Mouse (Mus musculus): ENCODE measurements around the gene Ntm. TPM values are rescaled to one million over a fixed set of nuclear protein-coding genes. Genes with fewer than 3 reads are reported as not detected.
A peak's percentile ranks its signal among the peaks of the same experiment; 100 is the strongest.

Gene Ntm
- polyA plus RNA-seq, 1 experiment from 2014 or later: 20.7 TPM

GRCm38 (mm10) chr9:29215241-29215640 lies 747.7 kb downstream of the Ntm start:
- WGBS: 73% methylated on average over 1 of the region's 1 CpGs
- Histone ChIP-seq H3K4me3 (no peak overlapping the region), H3K4me1 (no peaks in the 10 kb centered on the region), H3K9me3 (no peaks in the 10 kb centered on the region), H3K27me3 (ENCODE audit: insufficient read depth, poor library complexity, severe bottlenecking) (no peaks in the 10 kb centered on the region), H3K27ac (no peak overlapping the region), H3K36me3 (no peaks in the 10 kb centered on the region)
- DNase-seq (ENCODE audit: low spot score): no peak

- no peaks in the 10 kb centered on the region for H3K9me3 ChIP-seq
- no peaks in the 10 kb centered on the region for H3K27me3 ChIP-seq (ENCODE audit: insufficient read depth, poor library complexity, severe bottlenecking)
- no peak overlapping the region for H3K4me3 ChIP-seq
- no peak for DNase-seq (ENCODE audit: low spot score)
- no peaks in the 10 kb centered on the region for H3K36me3 ChIP-seq
- H3K27ac ChIP-seq: no peak overlapping the region
- WGBS: 87% methylated on average over 2 of the region's 2 CpGs
- peaks cover 13% of the 10 kb centered on the region for H3K4me1 ChIP-seq
Measured at GRCm38 (mm10) chr9:29209243-29209642, 753.7 kb downstream of the Ntm start.

- no peak for DNase-seq (ENCODE audit: low spot score)
- Histone ChIP-seq H3K27me3 (ENCODE audit: insufficient read depth, poor library complexity, severe bottlenecking) (no peaks in the 10 kb centered on the region), H3K4me3 (no peak overlapping the region), H3K27ac (no peak overlapping the region), H3K9me3 (no peaks in the 10 kb centered on the region), H3K4me1 (peaks cover 13% of the 10 kb centered on the region), H3K36me3 (no peaks in the 10 kb centered on the region)
- 85% methylated on average over 5 of the region's 5 CpGs for WGBS
Measured at GRCm38 (mm10) chr9:29208142-29208541, 754.8 kb downstream of the Ntm start.

GRCm38 (mm10) chr9:29205680-29206079 lies 757.3 kb downstream of the Ntm start:
- no peak overlapping the region for H3K27ac ChIP-seq
- H3K4me1 ChIP-seq: peaks cover 30% of the 10 kb centered on the region
- no peaks in the 10 kb centered on the region for H3K9me3 ChIP-seq
- H3K36me3 ChIP-seq: no peaks in the 10 kb centered on the region
- H3K27me3 ChIP-seq (ENCODE audit: insufficient read depth, poor library complexity, severe bottlenecking): no peaks in the 10 kb centered on the region
- no peak for DNase-seq (ENCODE audit: low spot score)
- WGBS: 55% methylated on average over 4 of the region's 4 CpGs
- no peak overlapping the region for H3K4me3 ChIP-seq

- Histone ChIP-seq H3K36me3 (no peaks in the 10 kb centered on the region), H3K4me3 (no peak overlapping the region), H3K9me3 (no peaks in the 10 kb centered on the region), H3K27me3 (ENCODE audit: insufficient read depth, poor library complexity, severe bottlenecking) (no peaks in the 10 kb centered on the region), H3K4me1 (peaks cover 30% of the 10 kb centered on the region), H3K27ac (0 out of 2 replicates have a peak overlapping the region, but pooled peaks have one; percentile 29)
- 36% methylated on average over 2 of the region's 2 CpGs for WGBS
- DNase-seq (ENCODE audit: low spot score): no peak
Measured at GRCm38 (mm10) chr9:29202196-29202595, 760.7 kb downstream of the Ntm start.

- H3K4me3 ChIP-seq: no peak overlapping the region
- no peaks in the 10 kb centered on the region for H3K27me3 ChIP-seq (ENCODE audit: insufficient read depth, poor library complexity, severe bottlenecking)
- no peaks in the 10 kb centered on the region for H3K9me3 ChIP-seq
- WGBS: 62% methylated on average over 14 of the region's 14 CpGs
- H3K4me1 ChIP-seq: peaks cover 30% of the 10 kb centered on the region
- H3K27ac ChIP-seq: peak overlapping the region; percentile 47; the same call in 1 of the 2 replicates
- H3K36me3 ChIP-seq: no peaks in the 10 kb centered on the region
- DNase-seq (ENCODE audit: low spot score): peak; percentile 79
Measured at GRCm38 (mm10) chr9:29201163-29202053, 761.5 kb downstream of the Ntm start.

GRCm38 (mm10) chr9:29197046-29197445 lies 765.9 kb downstream of the Ntm start:
- 74% methylated on average over 3 of the region's 3 CpGs for WGBS

GRCm38 (mm10) chr9:29194265-29194664 lies 768.7 kb downstream of the Ntm start:
- WGBS: 41% methylated on average over 2 of the region's 2 CpGs
- H3K27me3 ChIP-seq (ENCODE audit: insufficient read depth, poor library complexity, severe bottlenecking): 0 out of 2 replicates have a peak, but pooled peaks cover 3% of the 10 kb centered on the region
- no peak overlapping the region for H3K27ac ChIP-seq
- DNase-seq (ENCODE audit: low spot score): no peak
- no peaks in the 10 kb centered on the region for H3K36me3 ChIP-seq
- H3K4me3 ChIP-seq: no peak overlapping the region
- peaks cover 17% of the 10 kb centered on the region for H3K4me1 ChIP-seq
- no peaks in the 10 kb centered on the region for H3K9me3 ChIP-seq

More at GRCm38 (mm10) chr9:29197046-29197445, 765.9 kb downstream of the Ntm start:
- no peaks in the 10 kb centered on the region for H3K27me3 ChIP-seq (ENCODE audit: insufficient read depth, poor library complexity, severe bottlenecking)
- peaks cover 18% of the 10 kb centered on the region for H3K4me1 ChIP-seq
- no peak overlapping the region for H3K27ac ChIP-seq
- DNase-seq (ENCODE audit: low spot score): no peak
- H3K36me3 ChIP-seq: no peaks in the 10 kb centered on the region
- H3K9me3 ChIP-seq: no peaks in the 10 kb centered on the region
- H3K4me3 ChIP-seq: no peak overlapping the region

- DNase-seq (ENCODE audit: low spot score): no peak
- Histone ChIP-seq H3K9me3 (no peaks in the 10 kb centered on the region), H3K27ac (no peak overlapping the region), H3K4me1 (no peaks in the 10 kb centered on the region), H3K27me3 (ENCODE audit: insufficient read depth, poor library complexity, severe bottlenecking) (no peaks in the 10 kb centered on the region), H3K36me3 (no peaks in the 10 kb centered on the region), H3K4me3 (no peak overlapping the region)
- 84% methylated on average over 5 of the region's 5 CpGs for WGBS
Measured at GRCm38 (mm10) chr9:29183011-29183410, 779.9 kb downstream of the Ntm start.

GRCm38 (mm10) chr9:29181661-29182060 lies 781.3 kb downstream of the Ntm start:
- H3K36me3 ChIP-seq: no peaks in the 10 kb centered on the region
- no peak overlapping the region for H3K4me3 ChIP-seq
- H3K27me3 ChIP-seq (ENCODE audit: insufficient read depth, poor library complexity, severe bottlenecking): no peaks in the 10 kb centered on the region
- 78% methylated on average over 2 of the region's 2 CpGs for WGBS
- no peak for DNase-seq (ENCODE audit: low spot score)
- no peak overlapping the region for H3K27ac ChIP-seq
- H3K9me3 ChIP-seq: no peaks in the 10 kb centered on the region
- no peaks in the 10 kb centered on the region for H3K4me1 ChIP-seq

GRCm38 (mm10) chr9:29165731-29166130 lies 797.2 kb downstream of the Ntm start:
- no peaks in the 10 kb centered on the region for H3K4me1 ChIP-seq
- H3K36me3 ChIP-seq: no peaks in the 10 kb centered on the region
- no peak overlapping the region for H3K27ac ChIP-seq
- H3K9me3 ChIP-seq: no peaks in the 10 kb centered on the region
- H3K4me3 ChIP-seq: no peak overlapping the region
- DNase-seq (ENCODE audit: low spot score): no peak
- H3K27me3 ChIP-seq (ENCODE audit: insufficient read depth, poor library complexity, severe bottlenecking): no peaks in the 10 kb centered on the region
- 74% methylated on average over 2 of the region's 2 CpGs for WGBS

- WGBS: 49% methylated on average over 7 of the region's 7 CpGs
- no peak overlapping the region for H3K27ac ChIP-seq
- no peak overlapping the region for H3K4me3 ChIP-seq
- H3K36me3 ChIP-seq: no peaks in the 10 kb centered on the region
- H3K27me3 ChIP-seq (ENCODE audit: insufficient read depth, poor library complexity, severe bottlenecking): no peaks in the 10 kb centered on the region
- no peaks in the 10 kb centered on the region for H3K9me3 ChIP-seq
- no peak for DNase-seq (ENCODE audit: low spot score)
- no peaks in the 10 kb centered on the region for H3K4me1 ChIP-seq
Measured at GRCm38 (mm10) chr9:29161059-29161642, 801.8 kb downstream of the Ntm start.

- Histone ChIP-seq H3K36me3 (no peaks in the 10 kb centered on the region), H3K27me3 (ENCODE audit: insufficient read depth, poor library complexity, severe bottlenecking) (no peaks in the 10 kb centered on the region), H3K9me3 (no peaks in the 10 kb centered on the region), H3K4me3 (no peak overlapping the region), H3K4me1 (no peaks in the 10 kb centered on the region), H3K27ac (no peak overlapping the region)
- WGBS: 13% methylated on average over 4 of the region's 4 CpGs
- peak; percentile 80 for DNase-seq (ENCODE audit: low spot score)
Measured at GRCm38 (mm10) chr9:29145901-29146300, 817.0 kb downstream of the Ntm start.

Data from heart, embryonic 10.5 days (tissue).